Mouse (Mus musculus) liver, adult 2 months (tissue): ENCODE measurements around the gene Tmem170b.

Experiments
- CTCF ChIP-seq: fragments of 200-500 bp; IDR thresholded peaks from 2 replicates; pipeline ENCODE4 v1.5.1; 2011; ENCODE audit warnings: low read depth, low read length, control low read depth
- POLR2A ChIP-seq: fragments of 200-500 bp; IDR thresholded peaks from 2 replicates; pipeline ENCODE4 v1.6.1; 2011; ENCODE audit warnings: low read length, control low read depth; ENCODE audit not compliant: insufficient read depth; ENCODE audit errors: extremely low read depth

GRCm38 (mm10) chr13:41568926-41569325 lies 36.8 kb upstream of the Tmem170b start:
- TF ChIP-seq POLR2A, result no peak
- TF ChIP-seq CTCF, result no peak
